Mouse (Mus musculus) heart, embryonic 16.5 days (tissue): ENCODE measurements around the gene Fuz. TPM values are rescaled to one million over a fixed set of nuclear protein-coding genes. Genes with fewer than 3 reads are reported as not detected.

ENCODE experiments used
- ATAC-seq: fragments of 200-750 bp; cut with Nextera tagmentation; replicated peaks from 2 replicates; pipeline ENCODE4 v1.8.0; 2017; ENCODE audit warnings: moderate number of reproducible peaks; ENCODE audit not compliant: insufficient read depth, low FRiP score; ENCODE audit errors: extremely low read depth
- H3K27ac ChIP-seq: fragments of 300-500 bp; sonication (generic); 2 replicates; pipeline ENCODE4 v1.5.1; 2014; ENCODE audit warnings: mild to moderate bottlenecking, low read length, control low read depth, moderate library complexity
- H3K27me3 ChIP-seq: fragments of 300-500 bp; sonication (generic); 2 replicates; pipeline ENCODE4 v1.6.1; 2014; ENCODE audit warnings: low read length, mixed read lengths; ENCODE audit not compliant: control insufficient read depth, insufficient read depth
- H3K36me3 ChIP-seq: fragments of 300-500 bp; sonication (generic); 2 replicates; pipeline ENCODE4 v1.6.1; 2014; ENCODE audit not compliant: control insufficient read depth, insufficient read depth
- H3K4me1 ChIP-seq: fragments of 300-500 bp; sonication (generic); 2 replicates; pipeline ENCODE4 v1.6.1; 2014; ENCODE audit warnings: low read length, mixed read lengths; ENCODE audit not compliant: control insufficient read depth, insufficient read depth
- H3K4me2 ChIP-seq: fragments of 300-500 bp; sonication (generic); 2 replicates; pipeline ENCODE4 v1.6.1; 2014; ENCODE audit warnings: low read depth, mild to moderate bottlenecking, control low read depth, low read length
- H3K4me3 ChIP-seq: fragments of 300-500 bp; sonication (generic); 2 replicates; pipeline ENCODE4 v1.5.1; 2014; ENCODE audit warnings: mild to moderate bottlenecking, control low read depth, low read length
- H3K9ac ChIP-seq: fragments of 300-500 bp; sonication (generic); 2 replicates; pipeline ENCODE4 v1.6.1; 2014; ENCODE audit warnings: low read length, control low read depth
- H3K9me3 ChIP-seq: fragments of 300-500 bp; sonication (generic); replicated peaks from 2 replicates; pipeline ENCODE4 v1.6.1; 2016; ENCODE audit warnings: low read length; ENCODE audit not compliant: control insufficient read depth
- WGBS: fragments of 180-500 bp; shearing (Covaris S2); extraction: QIAGEN DNeasy Blood & Tissue Kit; methylation state at CpG from one replicate; pipeline ENCODE4 v1.1.7; 2014; 5-methylcytosine and 5-hydroxymethylcytosine counted together
- polyA plus RNA-seq: library from polyadenylated mRNA; unstranded; fragments of >200 nt; fragmentation: Nextera tagmentation; extraction: Ambion mirVana; gene quantifications from 2 replicates; pipeline ENCODE4 v1.2.1, GENCODE M21; 2015

The Fuz gene
- polyA plus RNA-seq, 1 experiment from 2014 or later, result 16.0 TPM

GRCm38 (mm10) chr7:44857905-44858304 is 38.0 kb upstream of the Fuz start:
- Histone ChIP-seq H3K36me3 (peaks cover 9% of the 10 kb centered on the region), H3K4me2 (peak overlapping the region; percentile 75), H3K27ac (no peak overlapping the region), H3K4me1 (peaks cover 24% of the 10 kb centered on the region), H3K4me3 (peak overlapping the region; percentile 63), H3K9ac (peak overlapping the region; percentile 83), H3K27me3 (no peaks in the 10 kb centered on the region), H3K9me3 (no peaks in the 10 kb centered on the region)
- WGBS, result 26% methylated on average over 8 of the region's 8 CpGs
- no peak for ATAC-seq

GRCm38 (mm10) chr7:44859896-44860295 is 36.0 kb upstream of the Fuz start:
- peaks cover 27% of the 10 kb centered on the region for H3K4me1 ChIP-seq

GRCm38 (mm10) chr7:44860576-44861428 is 35.1 kb upstream of the Fuz start:
- 53% methylated on average over 22 of the region's 22 CpGs for WGBS
- H3K4me3 ChIP-seq, result no peak overlapping the region
- no peak overlapping the region for H3K9ac ChIP-seq
- H3K4me1 ChIP-seq, result peaks cover 30% of the 10 kb centered on the region
- H3K27me3 ChIP-seq, result no peaks in the 10 kb centered on the region
- peaks cover 26% of the 10 kb centered on the region for H3K36me3 ChIP-seq
- H3K9me3 ChIP-seq, result no peaks in the 10 kb centered on the region
- 0 out of 2 replicates have a peak, but pooled peaks have one; percentile 15 for ATAC-seq
- H3K27ac ChIP-seq, result no peak overlapping the region
- no peak overlapping the region for H3K4me2 ChIP-seq

More at GRCm38 (mm10) chr7:44859896-44860295, 36.0 kb upstream of the Fuz start:
- no peaks in the 10 kb centered on the region for H3K9me3 ChIP-seq
- H3K27me3 ChIP-seq, result no peaks in the 10 kb centered on the region
- H3K4me3 ChIP-seq, result no peak overlapping the region
- no peak overlapping the region for H3K9ac ChIP-seq
- no peak for ATAC-seq
- H3K36me3 ChIP-seq, result peaks cover 26% of the 10 kb centered on the region
- no peak overlapping the region for H3K4me2 ChIP-seq
- H3K27ac ChIP-seq, result no peak overlapping the region
- WGBS, result 89% methylated on average over 11 of the region's 11 CpGs

- WGBS, result 82% methylated on average over 14 of the region's 14 CpGs
- no peak overlapping the region for H3K9ac ChIP-seq
- no peaks in the 10 kb centered on the region for H3K9me3 ChIP-seq
- peaks cover 31% of the 10 kb centered on the region for H3K4me1 ChIP-seq
- ATAC-seq, result no peak
- no peak overlapping the region for H3K27ac ChIP-seq
- H3K4me2 ChIP-seq, result no peak overlapping the region
- H3K36me3 ChIP-seq, result peaks cover 26% of the 10 kb centered on the region
- no peak overlapping the region for H3K4me3 ChIP-seq
- no peaks in the 10 kb centered on the region for H3K27me3 ChIP-seq
Measured at GRCm38 (mm10) chr7:44861429-44861816, 34.5 kb upstream of the Fuz start.

- Histone ChIP-seq H3K27me3 (no peaks in the 10 kb centered on the region), H3K9me3 (no peaks in the 10 kb centered on the region), H3K4me2 (no peak overlapping the region), H3K4me3 (no peak overlapping the region), H3K4me1 (peaks cover 38% of the 10 kb centered on the region), H3K27ac (no peak overlapping the region), H3K9ac (no peak overlapping the region), H3K36me3 (peaks cover 26% of the 10 kb centered on the region)
- 75% methylated on average over 8 of the region's 8 CpGs for WGBS
- no peak for ATAC-seq
Measured at GRCm38 (mm10) chr7:44862434-44862833, 33.4 kb upstream of the Fuz start.

- WGBS, result 82% methylated on average over 14 of the region's 14 CpGs
- peaks cover 26% of the 10 kb centered on the region for H3K36me3 ChIP-seq
- ATAC-seq, result no peak
- H3K4me3 ChIP-seq, result no peak overlapping the region
- H3K9ac ChIP-seq, result no peak overlapping the region
- H3K9me3 ChIP-seq, result no peaks in the 10 kb centered on the region
- H3K4me2 ChIP-seq, result no peak overlapping the region
- peaks cover 42% of the 10 kb centered on the region for H3K4me1 ChIP-seq
- no peaks in the 10 kb centered on the region for H3K27me3 ChIP-seq
- H3K27ac ChIP-seq, result no peak overlapping the region
Measured at GRCm38 (mm10) chr7:44863210-44863609, 32.7 kb upstream of the Fuz start.

GRCm38 (mm10) chr7:44863982-44864494 is 31.8 kb upstream of the Fuz start:
- H3K36me3 ChIP-seq, result peaks cover 26% of the 10 kb centered on the region
- no peaks in the 10 kb centered on the region for H3K9me3 ChIP-seq
- H3K27ac ChIP-seq, result peak overlapping the region; percentile 100
- WGBS, result 85% methylated on average over 11 of the region's 11 CpGs
- ATAC-seq, result no peak
- H3K4me3 ChIP-seq, result no peak overlapping the region
- H3K4me1 ChIP-seq, result peaks cover 46% of the 10 kb centered on the region
- no peak overlapping the region for H3K4me2 ChIP-seq
- no peaks in the 10 kb centered on the region for H3K27me3 ChIP-seq
- peak overlapping the region; percentile 39 for H3K9ac ChIP-seq

GRCm38 (mm10) chr7:44864595-44865542 is 31.0 kb upstream of the Fuz start:
- H3K27ac ChIP-seq, result peak overlapping the region; percentile 100
- no peaks in the 10 kb centered on the region for H3K9me3 ChIP-seq
- no peak overlapping the region for H3K4me3 ChIP-seq
- H3K4me1 ChIP-seq, result peaks cover 46% of the 10 kb centered on the region
- H3K36me3 ChIP-seq, result peaks cover 26% of the 10 kb centered on the region
- H3K9ac ChIP-seq, result peak overlapping the region; percentile 39
- no peak for ATAC-seq
- no peaks in the 10 kb centered on the region for H3K27me3 ChIP-seq
- H3K4me2 ChIP-seq, result peak overlapping the region; percentile 20
- 61% methylated on average over 24 of the region's 24 CpGs for WGBS
